Mouse (Mus musculus) gastrocnemius, adult 2 months (tissue): ENCODE measurements around the gene Ehd3. TPM values are rescaled to one million over a fixed set of nuclear protein-coding genes. Genes with fewer than 3 reads are reported as not detected.

Source experiments
- DNase-seq: peaks from one replicate; pipeline ENCODE4 v3.0.0; 2022
- H3K27ac ChIP-seq: fragments of 200-600 bp; 2 replicates; pipeline ENCODE4 v1.8.1; 2022; ENCODE audit warnings: mild to moderate bottlenecking
- H3K4me3 ChIP-seq: fragments of 200-600 bp; 2 replicates; pipeline ENCODE4 v1.8.1; 2022; ENCODE audit warnings: mild to moderate bottlenecking, moderate library complexity
- CTCF ChIP-seq: fragments of 200-600 bp; IDR thresholded peaks from 2 replicates; pipeline ENCODE4 v1.8.1; 2022; ENCODE audit warnings: antibody characterized with exemption, mild to moderate bottlenecking, moderate library complexity
- intact Hi-C: fragments of 180-260 bp; cut with DNase I; formaldehyde crosslinking; loops from one replicate; pipeline ENCODE4 v1.15.1; 2025
- total RNA-seq, 2 experiments: library from RNA; stranded (reverse); gene quantifications; 2 replicates each; pipeline ENCODE4 v1.2.3; 2021

Gene Ehd3
- total RNA-seq, 2 experiments from 2014 or later, result 3.4 to 5.9 TPM

DNA sequence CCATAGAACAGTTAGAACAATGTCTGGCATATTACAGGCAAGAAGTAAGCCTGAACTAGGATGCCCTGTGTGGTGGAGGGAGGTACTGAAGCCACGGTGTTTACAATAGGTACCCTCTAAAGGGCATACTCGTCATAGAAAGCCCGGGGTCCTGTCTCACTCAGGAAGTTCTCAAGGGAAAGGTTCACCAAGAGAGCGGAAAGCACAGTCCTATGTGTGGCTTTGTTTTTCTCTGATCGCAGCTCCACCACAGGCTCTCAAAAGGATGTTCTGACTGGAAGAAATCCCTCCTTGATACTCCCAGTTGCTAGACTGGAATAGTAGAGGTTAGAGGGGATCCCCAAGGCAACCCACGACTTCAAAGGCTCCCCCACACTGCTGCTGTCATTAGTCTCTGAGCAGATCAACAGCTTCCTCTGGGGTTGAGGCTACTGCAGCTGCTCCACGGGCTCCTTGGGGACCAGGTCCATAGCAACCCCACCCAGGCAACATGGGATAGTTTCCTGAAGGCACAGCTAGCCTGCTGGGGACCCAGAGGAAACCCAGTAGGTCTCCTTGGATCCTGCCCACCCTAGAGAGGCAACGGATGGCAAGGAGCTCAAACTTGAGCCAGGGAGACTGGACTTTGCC, 9.2 kb downstream of the Ehd3 start:
- Histone ChIP-seq H3K4me3 (no peak overlapping the region), H3K27ac (peak overlapping the region; percentile 86)
- TF ChIP-seq CTCF, result no peak
- intact Hi-C loops, result no loop called here
- no peak for DNase-seq

DNA sequence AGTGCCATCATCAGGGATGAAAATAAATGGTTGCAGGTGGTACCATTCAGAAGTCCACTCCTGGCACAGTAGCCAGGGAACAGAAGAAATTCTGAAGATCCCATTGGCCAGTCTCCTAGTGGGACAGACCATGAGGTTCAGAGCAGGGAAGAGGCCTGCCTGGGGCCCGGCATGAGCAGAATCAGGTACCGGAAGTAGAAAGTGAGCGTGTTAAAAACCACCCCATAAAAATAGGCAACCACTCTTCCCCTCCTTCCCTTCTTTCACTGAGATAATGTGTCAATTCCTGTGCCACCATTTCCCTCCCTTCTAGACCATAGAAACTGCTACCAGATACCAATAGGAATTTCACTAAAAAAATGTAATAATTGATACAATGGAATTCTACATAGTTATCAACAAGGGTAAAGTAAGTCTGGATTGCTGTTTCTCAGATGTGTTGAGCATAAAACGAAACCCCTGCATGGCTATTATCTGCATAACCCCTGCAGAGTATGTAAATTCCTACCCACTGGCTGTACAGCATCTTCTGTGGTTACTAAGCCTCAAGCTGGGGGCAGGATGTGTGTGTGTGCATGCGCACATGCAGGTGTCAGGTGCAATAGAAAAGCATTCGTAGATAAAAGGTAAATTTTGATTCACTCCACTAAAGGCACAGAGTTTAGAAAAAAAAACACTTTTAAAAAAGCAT, 10.7 kb downstream of the Ehd3 start:
- Histone ChIP-seq H3K4me3 (no peak overlapping the region), H3K27ac (no peak overlapping the region)
- no peak for DNase-seq
- intact Hi-C loops, result no loop called here
- TF ChIP-seq CTCF, result no peak

DNA sequence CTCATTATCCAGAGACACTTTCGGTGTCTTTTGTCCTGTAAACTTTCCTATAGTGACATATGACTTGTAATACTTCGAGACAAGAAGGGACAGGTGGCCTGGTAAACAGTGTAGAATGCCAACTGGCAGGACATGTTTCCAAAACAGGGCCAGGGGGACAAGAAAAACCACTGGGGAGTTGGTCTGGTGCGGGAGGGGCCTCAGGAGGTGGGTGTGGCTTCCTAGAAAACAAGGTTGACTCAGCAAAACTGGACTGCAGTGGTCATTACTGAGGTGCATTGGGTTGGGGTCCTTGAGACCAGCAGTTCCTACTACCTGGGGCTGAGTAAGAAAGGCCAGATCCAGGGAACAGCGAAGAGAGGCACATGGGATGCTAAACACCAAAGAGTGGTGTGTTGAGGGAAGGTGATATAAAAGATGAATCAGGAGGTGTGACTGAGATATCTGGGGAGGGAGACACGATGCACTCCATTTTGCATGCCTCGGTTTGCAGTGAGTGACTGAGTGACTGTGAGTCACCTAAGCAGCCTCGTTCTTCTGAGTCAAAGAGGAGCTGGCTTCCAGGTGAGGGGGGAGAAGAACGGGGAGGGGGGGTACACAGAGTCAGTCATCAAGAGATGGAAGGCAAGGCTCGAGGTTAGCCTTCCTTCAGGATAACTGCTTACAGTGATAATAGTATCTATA, 13.9 kb downstream of the Ehd3 start:
- intact Hi-C loops, result no loop called here
- H3K4me3 ChIP-seq, result no peak overlapping the region
- DNase-seq, result peak; percentile 61
- TF ChIP-seq CTCF, result no peak
- peak overlapping the region; percentile 80 for H3K27ac ChIP-seq

DNA sequence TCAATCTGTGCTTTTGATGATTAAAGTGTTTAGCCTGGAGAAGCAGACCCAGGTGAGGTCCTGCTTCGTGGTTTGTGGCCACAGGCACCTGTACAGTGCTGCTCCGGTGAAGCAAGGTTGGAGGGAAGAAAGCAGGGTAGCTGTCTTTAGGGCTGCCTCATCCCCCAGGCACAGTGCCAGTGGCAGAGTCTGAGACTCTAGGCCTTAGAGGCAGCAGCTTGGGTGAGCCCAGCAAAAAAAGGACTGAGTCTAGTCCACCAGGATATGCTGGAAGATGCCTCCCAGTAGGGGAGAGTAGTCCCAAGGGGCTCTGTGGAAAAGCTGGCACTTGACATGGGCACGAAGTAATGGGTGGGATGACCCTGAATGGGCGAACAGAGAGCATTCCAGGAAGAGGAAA, 15.0 kb downstream of the Ehd3 start:
- Histone ChIP-seq H3K4me3 (no peak overlapping the region), H3K27ac (peak overlapping the region; percentile 16; the same call in 1 of the 2 replicates)
- TF ChIP-seq CTCF, result no peak
- intact Hi-C loops, result no loop called here
- no peak for DNase-seq

DNA sequence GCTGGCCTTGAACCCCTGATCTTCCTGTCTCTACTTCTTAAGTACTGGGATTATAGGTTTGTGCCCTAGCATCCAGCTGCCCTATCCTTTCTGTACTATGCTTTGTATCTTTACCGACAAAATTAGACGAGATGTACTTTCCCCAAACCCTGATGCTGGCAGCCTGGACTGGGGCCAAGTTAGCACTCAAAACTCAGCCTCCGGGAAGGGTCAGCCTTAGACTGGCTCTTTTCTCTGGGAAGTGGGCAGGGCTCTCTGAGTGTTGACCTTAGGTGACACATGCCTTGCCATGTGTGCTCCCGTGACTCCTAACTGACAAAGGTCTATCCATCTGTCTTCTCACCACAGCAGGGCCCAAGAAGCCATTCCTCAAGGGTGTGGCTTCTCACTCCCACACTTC, 16.8 kb downstream of the Ehd3 start:
- Histone ChIP-seq H3K4me3 (no peak overlapping the region), H3K27ac (no peak overlapping the region)
- no peak for DNase-seq
- intact Hi-C loops, result no loop called here
- no peak for TF ChIP-seq CTCF

DNA sequence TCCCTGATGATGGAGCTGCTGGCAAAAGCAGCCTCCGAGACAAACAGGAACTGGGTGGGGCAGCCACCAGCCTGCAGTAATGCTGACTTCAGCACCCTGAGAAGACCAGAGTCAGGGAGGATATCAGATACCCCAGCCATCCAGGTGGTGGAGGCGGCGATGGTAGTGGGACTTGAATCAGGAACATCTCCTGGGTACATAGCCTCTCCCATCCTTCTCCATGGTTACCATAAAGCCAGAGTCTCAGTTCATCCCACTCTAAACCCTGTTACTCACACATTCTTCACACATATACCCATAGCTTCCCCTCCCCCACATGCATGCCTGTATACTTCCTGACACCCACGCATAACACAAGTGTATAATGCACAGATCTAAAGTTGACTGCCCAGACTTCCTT, 18.3 kb downstream of the Ehd3 start:
- no peak overlapping the region for H3K27ac ChIP-seq
- no peak overlapping the region for H3K4me3 ChIP-seq
- no peak for DNase-seq
- intact Hi-C loops, result no loop called here
- no peak for TF ChIP-seq CTCF

DNA sequence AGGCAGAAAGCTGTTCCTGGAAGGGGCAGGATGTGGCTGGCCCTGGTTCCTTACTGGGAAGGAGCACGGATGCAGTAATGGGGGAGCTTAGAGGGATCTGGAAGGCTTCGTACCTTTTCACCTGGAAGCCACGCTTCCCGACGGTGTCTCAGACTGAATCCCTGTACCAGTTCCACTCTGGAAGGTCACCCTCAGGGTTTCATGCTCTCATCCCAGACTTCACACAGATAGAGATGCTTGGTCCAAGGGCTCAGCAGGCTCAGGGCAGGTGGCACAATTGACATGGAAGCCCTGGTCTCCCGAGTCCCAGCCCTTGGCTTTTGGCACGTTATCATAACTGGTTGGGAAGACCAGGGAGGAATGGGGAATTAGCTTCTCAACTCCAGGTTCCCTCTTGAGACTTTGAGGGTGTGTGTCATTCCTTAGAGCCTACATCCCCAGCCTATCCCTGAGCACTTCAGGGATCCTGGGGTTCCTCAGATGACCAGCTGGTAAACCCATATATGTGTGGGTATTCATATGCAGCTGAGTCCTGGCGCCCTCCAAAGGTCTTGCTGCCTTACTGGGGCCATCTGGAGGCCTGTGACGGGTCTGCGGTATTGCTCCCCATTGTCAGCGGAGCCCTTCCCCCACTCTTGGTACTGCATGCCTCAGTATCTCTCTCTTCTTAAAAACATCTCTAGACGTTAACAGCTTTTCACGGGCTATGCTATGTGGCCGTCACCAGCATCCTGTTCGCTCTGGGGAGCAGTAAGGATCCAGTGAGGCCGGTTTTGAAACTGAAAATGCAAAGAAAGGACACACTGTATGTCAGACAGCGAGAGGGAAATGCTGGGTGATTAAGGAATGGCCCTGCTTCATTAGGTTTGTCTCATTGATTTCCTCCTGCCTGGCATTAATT, 19.4 kb downstream of the Ehd3 start:
- Histone ChIP-seq H3K4me3 (no peak overlapping the region), H3K27ac (no peak overlapping the region)
- DNase-seq, result no peak
- no peak for TF ChIP-seq CTCF
- intact Hi-C loops, result no loop called here

DNA sequence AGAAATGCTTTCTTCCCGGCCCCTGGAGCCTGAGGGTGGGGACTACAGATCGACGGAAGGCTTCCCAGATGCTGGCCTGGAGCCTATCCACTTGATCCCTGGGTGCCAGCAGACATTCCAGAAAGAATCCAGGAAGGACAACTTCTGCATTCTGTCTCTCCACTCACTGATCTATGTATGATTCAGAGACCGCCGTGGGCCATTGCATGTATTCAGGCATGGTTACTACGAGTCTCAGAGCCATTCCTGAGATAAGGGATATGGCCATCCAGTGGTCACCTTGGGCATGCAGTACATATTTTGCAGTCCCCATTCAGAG, 20.0 kb downstream of the Ehd3 start:
- H3K27ac ChIP-seq, result no peak overlapping the region
- no peak for DNase-seq
- intact Hi-C loops, result no loop called here
- no peak overlapping the region for H3K4me3 ChIP-seq
- TF ChIP-seq CTCF, result no peak

DNA sequence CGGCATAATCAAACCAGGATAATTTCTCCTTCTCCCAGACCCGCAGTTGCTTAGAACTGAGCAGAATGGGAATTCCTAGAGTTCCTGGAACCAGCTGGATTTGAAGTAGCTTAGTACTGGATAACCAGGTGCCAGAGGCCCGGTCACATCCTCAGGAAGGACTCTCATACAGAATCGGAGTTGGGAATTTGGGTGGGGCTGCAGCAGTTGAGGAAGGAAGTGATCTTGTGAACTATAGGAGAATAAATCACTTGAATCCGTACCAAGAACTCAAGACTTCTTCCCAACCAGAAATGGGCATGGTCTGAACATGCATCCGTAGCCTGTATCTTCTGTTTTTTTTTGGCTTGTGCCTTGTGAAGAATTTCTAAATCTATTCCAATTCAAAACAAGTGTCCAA, 22.2 kb downstream of the Ehd3 start:
- Histone ChIP-seq H3K4me3 (no peak overlapping the region), H3K27ac (no peak overlapping the region)
- DNase-seq, result no peak
- no peak for TF ChIP-seq CTCF
- intact Hi-C loops, result no loop called here

DNA sequence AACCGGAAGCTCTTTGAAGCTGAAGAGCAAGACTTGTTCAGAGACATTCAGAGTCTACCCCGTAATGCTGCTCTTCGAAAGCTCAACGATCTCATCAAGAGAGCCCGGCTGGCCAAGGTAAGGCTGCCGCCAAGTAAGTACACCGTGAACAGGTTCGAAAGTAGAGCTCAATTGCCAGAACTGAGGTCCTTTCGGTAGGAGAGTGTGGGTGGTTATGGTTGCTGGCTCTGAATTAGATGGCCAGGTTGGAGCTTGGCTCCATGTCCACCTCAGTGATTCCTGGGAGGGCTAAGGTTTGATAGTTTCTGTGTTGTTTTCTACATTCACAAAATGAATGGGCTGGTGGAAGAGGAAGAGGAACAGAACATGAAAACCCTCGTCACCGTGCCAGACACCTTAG, 23.5 kb downstream of the Ehd3 start:
- Histone ChIP-seq H3K4me3 (no peak overlapping the region), H3K27ac (no peak overlapping the region)
- no peak for TF ChIP-seq CTCF
- no peak for DNase-seq
- intact Hi-C loops, result no loop called here

DNA sequence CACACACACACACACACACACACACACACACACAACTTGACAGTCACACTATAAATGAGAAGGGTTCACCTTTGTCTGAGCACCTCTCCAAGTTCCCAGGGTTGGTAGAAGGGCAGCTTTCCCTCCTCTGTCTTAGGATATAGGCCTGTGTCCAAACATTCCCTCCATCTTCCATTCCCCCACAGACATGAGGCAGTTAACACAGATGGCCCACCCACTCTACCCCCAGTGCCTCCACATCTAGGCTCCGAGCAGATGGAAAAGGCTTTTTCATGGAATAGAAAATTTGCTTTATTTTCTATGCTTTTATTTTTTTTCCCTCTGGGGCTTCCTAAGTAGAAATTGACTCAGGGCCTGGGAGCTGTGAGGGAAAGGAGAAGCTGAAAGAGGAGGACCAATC, 26.6 kb downstream of the Ehd3 start:
- DNase-seq, result no peak
- Histone ChIP-seq H3K27ac (no peak overlapping the region), H3K4me3 (no peak overlapping the region)
- intact Hi-C loops, result no loop called here
- no peak for TF ChIP-seq CTCF

DNA sequence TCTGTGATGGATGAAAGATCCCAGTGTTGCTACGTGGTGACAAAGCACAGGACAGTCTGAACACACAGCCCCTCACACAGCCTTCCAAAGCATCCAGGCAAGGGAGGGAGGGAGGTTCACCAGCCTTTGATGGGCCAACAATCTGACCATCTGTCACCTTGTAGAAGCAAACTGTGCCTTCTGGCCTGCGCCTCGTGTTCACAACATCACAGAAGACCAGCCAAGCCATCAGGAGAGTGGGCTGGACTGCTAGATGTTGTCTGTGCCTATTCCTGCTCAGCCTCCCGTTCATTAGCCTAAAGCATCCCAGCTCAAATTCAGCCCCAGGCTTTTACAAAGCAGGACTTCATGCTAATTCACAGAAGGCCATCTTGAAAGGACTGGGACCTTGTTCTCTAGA, 27.5 kb downstream of the Ehd3 start:
- Histone ChIP-seq H3K4me3 (no peak overlapping the region), H3K27ac (no peak overlapping the region)
- DNase-seq, result no peak
- no peak for TF ChIP-seq CTCF
- intact Hi-C loops, result no loop called here

DNA sequence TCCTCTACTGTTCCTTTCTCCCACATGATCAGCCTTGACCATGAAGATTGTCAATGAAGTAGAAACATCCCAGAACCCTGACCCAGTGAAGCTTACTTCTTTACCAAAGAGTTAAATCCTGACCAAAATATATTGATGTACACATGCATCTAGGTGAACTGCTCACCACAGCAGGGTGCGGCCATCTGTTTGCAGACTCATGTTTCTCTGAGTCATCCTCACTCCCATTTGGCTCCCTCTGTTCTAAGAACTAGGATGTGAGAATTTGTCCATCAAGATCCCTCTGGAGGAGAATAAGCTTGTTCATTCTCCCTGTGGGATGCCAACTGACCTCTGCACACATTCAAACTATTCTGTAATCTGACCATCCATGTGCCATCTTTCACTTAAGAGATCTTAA, 29.0 kb downstream of the Ehd3 start:
- no peak for DNase-seq
- intact Hi-C loops, result no loop called here

More for the DNA sequence above, 29.0 kb downstream of the Ehd3 start:
- H3K27ac ChIP-seq, result no peak overlapping the region
- TF ChIP-seq CTCF, result no peak
- H3K4me3 ChIP-seq, result no peak overlapping the region
